9 mouse cellular contexts compared by ENCODE assay signal in genomic region chr8:125226989-125227624, GRCm38 (mm10).
DNase-seq lines count a peak whose midpoint lies in the region; ATAC-seq lines count a peak whose summit lies in the region.
"Had no signal": no experiment of that assay in that cellular context is flagged by ENCODE, and none has a peak within 500 bp of the region (broad histone marks: within the 10 kb centered on the region; RNA-seq: fewer than 3 reads in every experiment).

No protein-coding gene starts in this region.

- H3K27me3 ChIP-seq in embryonic facial prominence, embryonic 11.5 days (ENCODE audit: control insufficient read depth, insufficient read depth, low read length) = no peaks in the 10 kb centered on the region
- H3K27me3 ChIP-seq in midbrain, embryonic 15.5 days (replicated peaks) = no peaks in the 10 kb centered on the region

- H3K36me3 ChIP-seq in embryonic facial prominence, embryonic 11.5 days (replicated peaks; ENCODE audit: control insufficient read depth, insufficient read depth, low read depth, low read length) = no peaks in the 10 kb centered on the region
- no peaks in the 10 kb centered on the region for H3K36me3 ChIP-seq in midbrain, embryonic 15.5 days (replicated peaks)

- no peaks in the 10 kb centered on the region for H3K9me3 ChIP-seq in embryonic facial prominence, embryonic 11.5 days (replicated peaks; ENCODE audit: control insufficient read depth, low read length)
- no peaks in the 10 kb centered on the region for H3K9me3 ChIP-seq in midbrain, embryonic 15.5 days
- H3K9me3 ChIP-seq: megakaryocyte, embryonic 14.5 days had no signal

- H3K4me3 ChIP-seq in embryonic facial prominence, embryonic 11.5 days (ENCODE audit: low read depth, low read length) = no peak overlapping the region
- H3K4me3 ChIP-seq in midbrain, embryonic 15.5 days = no peak overlapping the region
- H3K4me3 ChIP-seq: megakaryocyte, embryonic 14.5 days had no signal

- intact Hi-C loops in heart, postnatal 14 days (cut with DNase I) = loop anchor here (5.0 kb wide), 1 partner anchor 60 kb away; no protein-coding TSS in a partner anchor

- H3K9ac ChIP-seq in embryonic facial prominence, embryonic 11.5 days (replicated peaks; ENCODE audit: low read length) = 0 out of 2 replicates have a peak overlapping the region, but pooled peaks have one; percentile 28
- no peak overlapping the region for H3K9ac ChIP-seq in midbrain, embryonic 15.5 days

- no peak for ATAC-seq in CD4-positive, CD25-positive, alpha-beta regulatory T cell, adult 4 months
- no peak for ATAC-seq in embryonic facial prominence, embryonic 11.5 days (replicated peaks; ENCODE audit: insufficient number of reproducible peaks, low FRiP score, low TSS enrichment, low read depth)
- ATAC-seq in midbrain, embryonic 15.5 days (replicated peaks) = peak; percentile 69
- ATAC-seq in erythroid progenitor cell, adult 5-6 weeks (replicated peaks; ENCODE audit: low FRiP score, poor library complexity, severe bottlenecking) = no peak

- WGBS in embryonic facial prominence, embryonic 11.5 days = 41% methylated on average over 14 of the region's 14 CpGs
- WGBS in midbrain, embryonic 15.5 days = 29% methylated on average over 14 of the region's 14 CpGs

- H3K4me1 ChIP-seq in embryonic facial prominence, embryonic 11.5 days (ENCODE audit: control insufficient read depth, insufficient read depth, low read length) = peaks cover 5% of the 10 kb centered on the region
- peaks cover 33% of the 10 kb centered on the region for H3K4me1 ChIP-seq in midbrain, embryonic 15.5 days

- DNase-seq in CD4-positive, CD25-positive, alpha-beta regulatory T cell, adult 2 months (ENCODE audit: low read depth, low spot score) = peak; percentile 15
- peak; percentile 60 for DNase-seq in embryonic facial prominence, embryonic 11.5 days (ENCODE audit: low spot score)
- DNase-seq in heart, postnatal 14 days = peak; percentile 58 to 62
- peak; percentile 58 to 59 for DNase-seq in kidney, postnatal 36 days
- DNase-seq in Muller cell, postnatal 12 days (ENCODE audit: inconsistent ontology term) = no peak

- H3K27ac ChIP-seq in embryonic facial prominence, embryonic 11.5 days (replicated peaks; ENCODE audit: low read depth, low read length) = no peak overlapping the region
- peak overlapping the region; percentile 74 for H3K27ac ChIP-seq in midbrain, embryonic 15.5 days

- no peak overlapping the region for H3K4me2 ChIP-seq in embryonic facial prominence, embryonic 11.5 days (ENCODE audit: low read depth, low read length)
- peak overlapping the region; percentile 18 for H3K4me2 ChIP-seq in midbrain, embryonic 15.5 days
